Mouse (Mus musculus): ENCODE results near the gene Msx1. TPM values are rescaled to one million over a fixed set of nuclear protein-coding genes. Genes with fewer than 3 reads are reported as not detected.

The Msx1 gene
- polyA plus RNA-seq, 1 experiment from 2014 or later = 0.12 TPM

DNA sequence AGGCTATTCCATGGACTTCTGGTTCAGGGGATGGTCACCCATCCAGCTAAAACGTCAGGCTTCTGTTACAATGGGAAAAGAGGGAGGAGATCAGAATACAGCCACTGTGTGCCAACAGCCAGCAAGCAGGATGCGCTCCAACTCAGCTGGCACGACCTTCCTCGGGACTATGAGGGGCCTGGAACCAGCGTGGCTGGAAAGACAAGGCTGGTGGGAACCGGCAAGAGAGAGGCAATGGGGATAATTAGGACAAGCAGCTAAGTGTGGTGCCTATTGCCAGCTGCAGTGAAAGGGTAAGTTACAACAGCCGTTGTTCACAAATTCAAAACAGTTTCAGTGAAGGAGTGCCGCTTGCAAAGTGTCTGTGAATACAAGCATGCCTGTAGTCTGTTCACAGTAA is 41.1 kb downstream of the Msx1 start:
- H3K4me2 ChIP-seq (ENCODE audit: low read depth, low read length) = no peak overlapping the region
- no peak for ATAC-seq (ENCODE audit: low read depth)
- no peaks in the 10 kb centered on the region for H3K27me3 ChIP-seq (ENCODE audit: control insufficient read depth, insufficient read depth, low read depth, low read length)
- no peak overlapping the region for H3K9ac ChIP-seq (ENCODE audit: low read depth, low read length)
- H3K9me3 ChIP-seq (replicated peaks; ENCODE audit: control insufficient read depth, low read length) = no peaks in the 10 kb centered on the region
- no peaks in the 10 kb centered on the region for H3K36me3 ChIP-seq (ENCODE audit: control insufficient read depth, insufficient read depth)
- H3K4me1 ChIP-seq (ENCODE audit: control insufficient read depth, low read depth, low read length) = no peaks in the 10 kb centered on the region
- 49% methylated on average over 6 of the region's 8 CpGs for WGBS (ENCODE audit: insufficient replicate concordance)
- H3K4me3 ChIP-seq (ENCODE audit: low read depth, low read length) = no peak overlapping the region
- no peak overlapping the region for H3K27ac ChIP-seq (ENCODE audit: low read length)

DNA sequence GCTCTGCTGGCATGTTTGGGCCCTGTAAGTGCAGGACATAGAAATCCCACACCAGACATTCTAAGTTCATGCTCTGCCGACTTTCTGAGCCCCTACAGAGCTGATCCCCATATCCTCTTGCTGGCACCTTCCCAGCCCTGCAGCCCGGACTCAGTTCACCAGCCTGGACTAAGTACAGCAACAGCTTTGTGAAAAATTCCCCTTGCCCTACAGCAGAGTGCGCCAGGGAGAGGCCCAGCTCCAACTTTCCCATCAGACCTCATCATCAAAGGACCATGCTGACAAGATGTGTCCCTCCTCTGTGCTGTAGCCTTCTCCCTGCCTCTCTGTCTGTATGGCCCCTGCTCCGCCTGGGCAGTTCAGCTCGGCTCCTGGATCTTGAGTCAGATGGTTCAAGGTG is 48.7 kb downstream of the Msx1 start:
- H3K36me3 ChIP-seq (ENCODE audit: control insufficient read depth, insufficient read depth) = no peaks in the 10 kb centered on the region
- no peaks in the 10 kb centered on the region for H3K27me3 ChIP-seq (ENCODE audit: control insufficient read depth, insufficient read depth, low read depth, low read length)
- no peaks in the 10 kb centered on the region for H3K4me1 ChIP-seq (ENCODE audit: control insufficient read depth, low read depth, low read length)
- WGBS (ENCODE audit: insufficient replicate concordance) = 48% methylated on average over 5 of the region's 5 CpGs
- no peak overlapping the region for H3K4me3 ChIP-seq (ENCODE audit: low read depth, low read length)
- no peak for ATAC-seq (ENCODE audit: low read depth)
- no peak overlapping the region for H3K4me2 ChIP-seq (ENCODE audit: low read depth, low read length)
- H3K9ac ChIP-seq (ENCODE audit: low read depth, low read length) = no peak overlapping the region
- H3K27ac ChIP-seq (ENCODE audit: low read length) = no peak overlapping the region
- H3K9me3 ChIP-seq (replicated peaks; ENCODE audit: control insufficient read depth, low read length) = no peaks in the 10 kb centered on the region

DNA sequence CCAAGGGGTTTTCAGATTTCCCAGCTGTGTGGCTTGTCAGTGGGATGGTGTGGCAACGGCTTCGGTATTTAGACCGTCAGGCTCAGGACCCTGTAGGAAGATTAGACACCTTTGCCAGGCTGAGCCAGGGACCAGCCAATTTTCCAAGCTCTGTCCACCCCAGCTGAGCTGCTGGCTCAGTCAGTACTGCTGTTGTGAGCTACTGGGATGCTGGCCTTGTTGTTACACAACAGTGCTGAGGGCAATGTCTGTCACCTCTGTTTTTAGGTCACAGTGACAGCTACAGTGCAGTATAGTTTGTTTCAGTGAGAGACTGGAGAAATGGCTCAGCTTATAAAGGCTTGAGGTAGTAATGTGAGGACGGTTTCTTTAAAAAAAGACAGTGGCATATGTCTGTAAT is 50.4 kb downstream of the Msx1 start:
- no peaks in the 10 kb centered on the region for H3K27me3 ChIP-seq (ENCODE audit: control insufficient read depth, insufficient read depth, low read depth, low read length)
- 48% methylated on average over 4 of the region's 4 CpGs for WGBS (ENCODE audit: insufficient replicate concordance)

DNA sequence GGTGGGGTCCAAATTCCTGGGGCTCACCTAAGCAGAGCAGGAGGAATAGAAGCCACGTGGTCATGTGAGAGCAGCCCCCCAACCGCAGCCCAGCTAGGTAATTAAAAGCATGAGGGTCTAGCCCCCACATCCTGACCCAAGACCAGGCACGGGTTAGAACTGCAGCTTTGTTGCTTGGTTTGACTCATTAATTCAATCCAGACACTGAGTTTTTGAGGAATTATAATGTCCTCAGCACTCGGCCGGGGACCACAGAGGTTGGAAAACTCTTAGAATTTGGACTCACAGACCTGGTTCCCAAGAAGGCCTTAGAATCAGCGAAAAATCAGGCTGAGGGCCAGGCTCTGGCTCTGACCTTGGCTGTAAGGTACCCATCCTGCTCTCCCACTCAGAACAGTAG is 53.5 kb downstream of the Msx1 start:
- no peaks in the 10 kb centered on the region for H3K4me1 ChIP-seq (ENCODE audit: control insufficient read depth, low read depth, low read length)
- H3K9ac ChIP-seq (ENCODE audit: low read depth, low read length) = no peak overlapping the region
- no peak overlapping the region for H3K4me3 ChIP-seq (ENCODE audit: low read depth, low read length)
- 60% methylated on average over 6 of the region's 6 CpGs for WGBS (ENCODE audit: insufficient replicate concordance)
- no peaks in the 10 kb centered on the region for H3K36me3 ChIP-seq (ENCODE audit: control insufficient read depth, insufficient read depth)
- no peak overlapping the region for H3K4me2 ChIP-seq (ENCODE audit: low read depth, low read length)
- no peaks in the 10 kb centered on the region for H3K27me3 ChIP-seq (ENCODE audit: control insufficient read depth, insufficient read depth, low read depth, low read length)
- no peak overlapping the region for H3K27ac ChIP-seq (ENCODE audit: low read length)
- no peak for ATAC-seq (ENCODE audit: low read depth)
- H3K9me3 ChIP-seq (replicated peaks; ENCODE audit: control insufficient read depth, low read length) = no peaks in the 10 kb centered on the region

More for the DNA sequence above, 50.4 kb downstream of the Msx1 start:
- H3K4me2 ChIP-seq (ENCODE audit: low read depth, low read length) = no peak overlapping the region
- H3K4me1 ChIP-seq (ENCODE audit: control insufficient read depth, low read depth, low read length) = no peaks in the 10 kb centered on the region
- no peak for ATAC-seq (ENCODE audit: low read depth)
- H3K4me3 ChIP-seq (ENCODE audit: low read depth, low read length) = no peak overlapping the region
- H3K9me3 ChIP-seq (replicated peaks; ENCODE audit: control insufficient read depth, low read length) = no peaks in the 10 kb centered on the region
- H3K27ac ChIP-seq (ENCODE audit: low read length) = no peak overlapping the region
- no peaks in the 10 kb centered on the region for H3K36me3 ChIP-seq (ENCODE audit: control insufficient read depth, insufficient read depth)
- H3K9ac ChIP-seq (ENCODE audit: low read depth, low read length) = no peak overlapping the region

Other genes starting within 250 kb of the Msx1 start
- 0.32 and 0.51 TPM in 2 replicates for gene Stk32b, start 107.4 kb downstream of the Msx1 start, polyA plus RNA-seq (2015; fragmentation: Nextera tagmentation; extraction: Ambion mirVana)
- gene Cytl1, start 89.1 kb downstream of the Msx1 start, polyA plus RNA-seq (2015; fragmentation: Nextera tagmentation; extraction: Ambion mirVana) = 0.13 TPM in 1 of 2 replicates, not detected in the other
- 10.7 and 11.3 TPM in 2 replicates for gene Stx18, start 214.2 kb upstream of the Msx1 start, polyA plus RNA-seq (2015; fragmentation: Nextera tagmentation; extraction: Ambion mirVana)